Mouse (Mus musculus) embryonic fibroblast, embryonic 13.5 days (primary cell): ENCODE results near the gene Nkx2-3.

Source experiments
- CTCF ChIP-seq: IDR thresholded peaks from 2 replicates; pipeline ENCODE4 v1.5.1; 2011; ENCODE audit warnings: mild to moderate bottlenecking, control low read depth, low read length, moderate library complexity, borderline replicate concordance; ENCODE audit not compliant: insufficient read depth
- POLR2A ChIP-seq: IDR thresholded peaks from 2 replicates; pipeline ENCODE4 v1.6.1; 2011; ENCODE audit warnings: low read depth, mild to moderate bottlenecking, control low read depth, low read length, moderate library complexity

DNA sequence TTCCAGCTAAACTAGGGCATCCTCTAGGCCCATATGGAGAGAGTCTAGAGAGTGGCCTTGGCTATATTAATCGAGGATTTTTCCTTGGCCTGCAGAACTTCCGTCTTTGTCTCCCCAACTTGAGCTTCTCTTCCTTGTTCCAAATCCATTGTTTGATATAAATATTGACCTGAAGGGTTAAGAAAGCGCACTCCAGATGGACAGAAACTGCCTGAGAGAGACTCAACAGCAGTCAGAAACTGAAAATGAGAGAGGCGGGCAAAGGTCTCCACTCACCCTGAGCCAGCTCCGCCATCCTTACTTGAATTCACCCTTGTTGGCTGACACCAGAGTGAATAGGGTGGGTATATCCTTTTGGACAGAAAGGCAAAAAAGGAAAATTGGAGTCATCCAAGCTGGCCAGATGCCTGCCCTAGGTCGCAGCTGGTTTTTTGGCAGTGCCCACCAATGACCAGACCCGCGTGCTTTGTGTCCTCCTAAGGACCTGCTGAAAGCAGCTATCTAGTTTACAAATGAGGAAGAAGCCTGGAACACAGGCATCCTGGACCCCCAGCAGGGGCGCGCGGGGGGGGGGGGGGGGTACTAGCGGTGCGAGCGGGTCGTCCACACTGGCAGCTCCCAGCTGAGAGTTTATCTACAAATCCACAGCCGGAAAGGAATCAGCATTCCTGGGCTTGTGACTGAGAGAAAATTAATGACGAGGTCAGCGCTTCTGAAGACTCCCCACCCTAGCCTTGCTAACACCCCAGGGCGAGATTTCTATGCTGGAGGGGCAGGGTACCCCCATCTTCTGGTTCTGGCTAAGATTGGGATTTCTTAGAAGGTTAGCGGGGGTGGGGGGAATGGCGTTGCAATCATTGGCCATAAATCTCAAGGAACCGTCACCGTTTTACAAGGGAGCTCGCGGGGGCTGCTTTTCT lies 13.1 kb upstream of the Nkx2-3 start:
- TF ChIP-seq CTCF, result no peak
- no peak for TF ChIP-seq POLR2A
